Mouse (Mus musculus): ENCODE measurements around the gene Dusp5. TPM values are rescaled to one million over a fixed set of nuclear protein-coding genes. Genes with fewer than 3 reads are reported as not detected.
A peak's percentile ranks its signal among the peaks of the same experiment; 100 is the strongest.

The Dusp5 gene
- total RNA-seq, 2 experiments from 2014 or later, result 6.5 to 13.6 TPM

DNA sequence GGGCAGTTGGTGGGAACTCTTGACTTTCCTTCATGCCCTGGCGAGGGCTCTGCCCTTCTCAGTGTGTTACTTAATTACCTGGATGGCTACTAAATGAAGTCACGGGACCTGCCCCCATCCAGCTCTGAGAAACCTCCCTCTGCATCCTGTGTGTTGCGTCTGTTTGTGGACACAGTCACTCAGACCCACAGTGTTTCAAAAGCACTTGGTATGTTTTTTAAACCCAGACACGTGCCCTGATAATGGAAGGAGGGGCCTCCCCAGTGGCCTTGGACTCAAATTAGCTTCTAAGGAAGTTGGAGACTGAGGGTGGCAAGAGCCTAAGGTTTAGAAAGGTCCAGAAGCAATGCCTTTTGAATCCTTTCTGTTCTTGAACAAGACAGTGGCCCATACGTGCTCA lies 9.9 kb downstream of the Dusp5 start:
- no peak for DNase-seq (ENCODE audit: low spot score in 2 of 2)

DNA sequence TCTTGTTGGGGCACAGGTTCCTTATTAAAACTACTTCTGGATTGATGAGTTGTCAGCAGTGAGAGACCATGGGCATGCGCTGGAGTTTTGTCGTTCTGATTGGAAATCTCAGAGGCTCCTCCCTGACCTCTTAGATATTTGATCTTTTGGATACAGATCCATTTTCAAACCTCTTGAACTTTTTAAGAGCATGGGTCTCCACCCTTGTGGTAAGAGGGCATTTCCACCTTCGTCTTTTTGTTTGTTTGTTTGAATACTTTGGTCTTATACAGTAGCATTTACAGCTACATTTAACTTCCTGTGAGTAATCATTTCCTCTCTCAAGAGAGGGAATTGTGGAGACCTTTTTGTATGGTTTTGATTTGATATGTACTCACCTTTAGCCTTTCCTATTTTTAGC lies 10.4 kb downstream of the Dusp5 start:
- DNase-seq (ENCODE audit: low spot score in 2 of 2), result no peak

DNA sequence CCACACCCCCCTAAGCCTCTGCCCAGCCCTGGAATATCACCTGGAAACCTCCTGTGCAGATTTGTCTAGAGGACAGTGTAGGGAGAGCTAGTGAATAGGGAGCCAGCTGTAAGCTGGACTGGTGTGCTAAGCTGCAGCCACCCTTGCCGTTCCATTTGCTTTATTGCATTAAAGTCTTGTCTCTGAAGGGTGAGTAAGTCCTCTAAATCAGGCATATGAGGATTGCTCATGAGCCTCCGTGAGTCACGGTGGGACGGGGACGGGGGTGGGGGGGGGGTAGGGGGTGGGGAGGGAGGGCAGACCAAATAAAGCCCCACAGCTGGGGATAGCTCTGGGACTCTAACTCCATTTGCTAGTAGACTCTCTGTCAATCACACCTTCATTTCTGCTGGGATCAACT lies 14.7 kb downstream of the Dusp5 start:
- no peak for DNase-seq (ENCODE audit: low spot score in 2 of 2)

DNA sequence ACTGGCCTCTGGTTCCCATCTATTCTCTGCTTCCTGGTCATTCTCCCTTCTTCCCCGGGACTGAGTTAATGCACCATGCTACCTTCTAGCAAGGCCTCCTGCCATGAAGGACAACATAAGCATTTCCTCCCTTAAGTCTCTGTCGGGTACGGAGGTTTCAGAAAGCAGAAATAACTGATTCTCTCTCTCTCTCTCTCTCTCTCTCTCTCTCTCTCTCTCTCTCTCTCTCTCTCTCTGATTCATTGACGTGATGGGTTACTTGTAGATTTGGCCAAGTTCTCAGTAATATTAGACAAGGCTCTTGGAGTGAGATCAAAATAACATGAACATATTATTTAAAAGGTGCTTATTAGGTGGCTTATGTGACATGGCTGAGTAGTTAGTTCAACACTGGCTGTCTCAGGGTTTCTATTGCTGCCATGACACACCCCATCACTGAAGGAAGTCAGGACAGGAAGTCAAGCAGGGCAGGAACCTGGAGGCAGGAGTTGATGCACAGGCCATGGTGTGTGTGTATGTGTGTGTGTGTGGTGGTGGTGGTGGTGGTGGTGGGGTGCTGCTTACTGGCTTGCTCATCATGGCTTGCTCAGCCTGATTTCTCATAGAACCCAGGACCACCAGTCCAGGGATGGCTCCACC lies 16.1 kb downstream of the Dusp5 start:
- no peak for DNase-seq (ENCODE audit: low spot score in 2 of 2)

DNA sequence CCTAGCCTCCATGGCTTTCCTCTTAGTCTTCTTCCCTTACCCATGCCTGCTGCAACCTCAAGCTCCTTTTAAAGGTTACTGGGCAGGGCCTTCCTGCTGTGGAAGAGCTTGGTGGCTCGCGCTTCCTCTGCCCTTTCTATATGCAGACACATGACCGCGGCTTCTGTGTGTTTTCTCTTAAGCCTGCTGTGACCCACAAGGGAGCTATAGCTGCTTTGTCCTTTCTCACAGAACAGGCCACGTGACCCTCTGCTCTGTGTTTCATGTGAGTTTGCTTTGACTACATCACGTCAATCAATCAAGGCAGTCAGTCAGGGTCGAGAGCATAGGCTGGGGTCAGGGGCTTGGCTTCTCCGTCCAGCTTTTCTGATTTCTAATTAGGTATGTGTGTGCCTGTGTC lies 18.7 kb downstream of the Dusp5 start:
- no peak for DNase-seq (ENCODE audit: low spot score in 2 of 2)

DNA sequence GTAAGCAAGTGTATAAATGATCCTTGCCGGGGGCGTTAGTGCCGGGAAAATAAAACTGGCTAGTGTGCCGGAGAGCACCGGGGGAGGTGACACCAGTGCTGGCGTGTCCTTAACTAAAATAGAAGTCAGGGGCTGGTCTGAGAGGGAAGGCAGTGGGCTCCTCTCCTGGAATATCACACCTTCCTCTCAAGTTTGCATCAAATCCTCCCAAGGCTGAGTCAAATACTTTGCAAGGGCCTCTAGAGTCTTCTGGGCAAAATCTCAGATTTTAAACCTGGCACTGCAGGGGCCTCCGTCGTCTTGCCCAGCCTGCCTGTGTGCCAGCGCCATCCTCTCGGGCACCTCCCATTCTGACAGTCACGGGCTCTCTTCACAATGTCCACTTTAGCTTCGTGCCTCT lies 22.1 kb downstream of the Dusp5 start:
- no peak for DNase-seq (ENCODE audit: low spot score in 2 of 2)

DNA sequence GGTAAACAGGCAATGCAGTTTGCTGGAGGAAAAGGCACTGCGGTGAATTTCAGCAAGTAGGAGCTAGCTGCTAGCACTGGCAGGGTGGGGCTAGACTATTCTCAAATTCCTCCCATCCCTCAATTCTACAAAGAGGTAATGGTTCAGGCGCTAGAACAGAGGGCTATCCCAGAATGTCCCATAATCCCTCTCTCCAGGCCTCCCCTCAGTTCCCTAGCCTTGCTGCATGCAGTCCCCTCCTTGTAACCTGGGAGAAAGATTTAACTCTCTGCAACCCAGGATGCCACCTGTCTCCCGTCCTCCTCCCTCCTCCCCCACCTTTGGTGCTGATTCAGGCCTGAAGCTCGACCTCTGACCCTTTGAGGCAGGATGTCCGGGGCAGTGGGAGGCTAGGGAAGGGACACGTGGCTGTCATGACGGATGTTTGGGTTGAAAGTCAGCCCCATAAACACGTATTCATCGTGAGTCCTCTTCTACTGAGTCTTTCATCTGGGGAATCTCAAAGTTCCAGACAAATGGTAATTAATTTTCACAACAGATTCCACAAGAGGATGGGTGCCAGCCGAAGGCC lies 23.4 kb downstream of the Dusp5 start:
- no peak for DNase-seq (ENCODE audit: low spot score in 2 of 2)

DNA sequence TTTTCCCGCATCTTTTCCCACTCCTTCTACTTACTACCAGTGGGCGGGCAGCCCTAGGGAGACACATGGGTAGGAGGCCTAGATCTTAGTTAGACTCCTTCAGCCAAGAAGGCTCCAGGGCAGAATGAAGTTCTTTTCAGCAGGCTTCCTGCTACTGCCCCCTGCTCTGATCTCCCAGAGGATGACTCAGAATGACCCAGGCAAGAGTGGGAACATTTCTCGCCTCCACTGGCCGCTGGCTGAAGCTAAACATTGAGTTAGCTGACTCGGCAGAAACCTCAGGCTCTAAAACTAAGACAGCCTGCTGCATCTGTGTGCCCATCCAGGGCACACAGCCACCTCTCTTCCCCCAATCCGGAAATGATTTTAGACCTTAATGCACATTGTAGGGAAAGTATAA lies 23.9 kb downstream of the Dusp5 start:
- DNase-seq (ENCODE audit: low spot score in 2 of 2), result no peak

DNA sequence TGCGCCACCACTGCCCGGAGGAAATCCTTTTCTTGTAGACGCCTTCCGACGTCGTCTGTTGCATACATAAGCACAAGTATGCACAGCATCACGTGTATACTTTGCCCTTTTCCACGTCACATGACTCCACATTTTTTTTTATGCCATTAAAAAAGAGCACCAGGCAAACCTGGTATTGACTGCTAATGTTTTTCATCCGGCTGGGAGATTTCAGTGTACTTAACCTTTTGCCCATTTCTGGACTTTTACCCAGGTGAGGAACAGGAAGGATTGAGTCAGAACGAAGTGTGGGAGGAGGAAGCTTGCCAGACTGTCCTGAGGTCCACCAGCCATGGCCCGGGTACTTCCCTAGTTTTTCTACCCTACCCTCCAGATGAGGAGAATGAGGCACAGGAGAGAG lies 25.5 kb downstream of the Dusp5 start:
- no peak for DNase-seq (ENCODE audit: low spot score in 2 of 2)

DNA sequence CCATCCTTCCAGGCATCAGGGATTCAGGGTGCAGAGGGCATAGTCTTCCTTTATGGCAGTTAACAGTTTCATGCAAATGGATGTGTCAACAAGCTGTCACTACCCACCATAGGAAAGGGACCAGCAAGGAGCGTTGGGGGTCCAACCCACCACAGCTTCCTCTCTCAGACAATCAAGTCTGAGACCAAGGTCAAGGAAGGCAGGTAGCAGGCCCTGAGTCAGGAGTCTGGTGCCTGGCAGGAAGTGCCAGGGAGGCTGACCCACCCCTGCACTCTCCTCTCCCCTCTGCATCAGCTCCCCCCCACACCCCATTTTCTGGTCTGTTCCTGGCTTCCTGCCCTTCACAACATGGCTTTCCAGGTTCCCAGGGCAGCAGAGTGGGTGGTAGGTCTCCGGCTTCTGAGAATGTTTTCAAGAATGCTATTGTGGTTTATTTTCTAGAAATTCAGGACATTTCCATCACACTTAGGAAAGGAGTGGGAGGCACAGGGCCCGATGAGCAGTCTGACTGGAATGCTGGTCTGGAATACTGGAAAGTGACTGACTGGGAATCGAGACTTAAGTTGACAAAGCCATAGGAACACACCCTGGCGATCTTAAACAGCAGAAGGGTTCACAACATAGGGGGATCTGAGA lies 26.2 kb downstream of the Dusp5 start:
- DNase-seq (ENCODE audit: low spot score in 2 of 2), result no peak

DNA sequence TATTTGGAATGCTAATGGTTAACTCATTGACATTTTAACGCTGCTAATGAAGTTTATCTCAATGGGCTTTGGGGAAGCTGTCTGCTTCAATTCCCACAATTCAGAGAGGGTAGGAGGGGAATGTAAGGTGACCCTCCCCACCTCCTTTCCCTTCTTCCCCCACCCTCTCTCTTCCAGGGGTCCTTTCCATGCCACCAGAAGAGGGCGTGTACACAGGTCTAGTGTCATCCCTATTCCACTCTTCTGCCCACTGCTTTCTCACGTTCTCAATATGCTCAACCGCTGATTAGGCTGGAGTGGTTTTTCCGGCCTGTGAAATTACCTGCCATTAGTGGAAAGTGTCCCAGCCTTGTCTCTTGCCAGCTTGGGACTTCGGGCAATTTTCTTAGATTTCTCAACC lies 27.9 kb downstream of the Dusp5 start:
- DNase-seq (ENCODE audit: low spot score in 2 of 2), result no peak

DNA sequence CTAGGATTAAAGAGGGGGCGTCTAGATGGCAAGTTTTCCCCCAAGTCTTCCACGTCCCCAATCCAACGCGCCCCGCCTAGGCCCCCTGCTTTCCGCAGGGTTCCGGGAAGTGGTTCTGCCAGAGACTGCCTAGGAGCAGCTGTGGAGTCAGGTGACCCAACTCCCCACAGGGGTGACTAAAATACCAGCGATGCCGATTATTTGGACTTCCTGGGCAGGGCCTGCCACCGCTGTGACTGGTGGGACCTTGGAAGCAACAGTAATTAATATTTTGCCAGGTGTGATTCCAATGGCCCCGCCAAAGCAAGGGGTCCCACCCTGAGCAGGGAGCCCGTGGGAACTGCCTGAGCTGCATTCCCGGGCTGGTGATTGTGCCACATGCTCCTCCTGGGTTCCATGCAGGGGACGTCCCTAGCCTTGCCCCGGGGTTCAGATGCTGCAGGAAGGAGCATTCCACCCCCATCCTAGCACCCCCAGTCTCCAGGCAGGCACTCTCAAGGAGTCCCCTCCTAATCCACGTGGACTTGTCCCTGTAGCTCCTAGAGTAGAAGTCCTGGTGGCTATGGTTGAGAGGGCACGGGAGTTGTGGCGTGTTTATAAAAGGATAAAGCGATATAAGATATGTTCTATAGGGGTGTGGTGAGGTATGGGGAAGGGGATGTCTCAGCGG lies 28.5 kb downstream of the Dusp5 start:
- no peak for DNase-seq (ENCODE audit: low spot score in 2 of 2)

DNA sequence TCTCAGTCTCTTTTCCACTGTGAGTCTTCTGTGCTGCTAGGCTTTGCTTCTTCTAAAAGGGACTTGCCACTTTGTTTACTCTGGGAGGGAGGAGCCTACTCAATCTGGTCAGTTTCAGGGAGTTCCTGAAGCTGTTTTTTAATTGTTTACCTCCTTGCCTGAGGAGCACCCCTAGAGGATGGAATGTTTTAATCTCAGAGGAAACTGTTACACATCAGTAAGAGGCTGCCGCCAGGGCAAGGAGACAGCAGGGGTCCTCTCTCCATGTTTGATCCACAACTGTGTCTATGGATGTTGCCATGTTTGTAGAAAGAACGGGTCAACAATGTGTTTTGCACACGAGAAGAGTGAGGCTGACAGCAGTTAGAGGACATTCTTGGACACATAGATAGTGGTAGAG lies 31.5 kb downstream of the Dusp5 start:
- no peak for DNase-seq (ENCODE audit: low spot score in 2 of 2)

DNA sequence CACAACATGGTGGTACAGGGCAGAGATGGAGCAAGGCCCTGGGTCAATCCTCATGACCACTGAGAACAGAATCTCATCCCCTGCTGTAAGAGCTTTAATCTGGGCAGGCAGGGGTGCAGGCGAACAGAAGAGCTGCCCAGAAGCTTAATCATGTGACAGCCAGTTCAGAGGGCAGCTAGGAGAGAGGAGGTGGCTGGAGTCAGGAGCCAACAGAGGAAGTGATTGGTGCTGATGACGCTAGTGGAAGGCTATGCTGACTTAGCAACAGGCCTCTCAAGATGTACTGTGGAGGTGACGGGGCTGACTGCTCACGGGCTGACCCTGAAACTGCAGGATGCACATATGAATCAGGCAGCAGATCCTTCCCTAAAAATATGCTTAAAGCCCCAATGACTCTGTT lies 35.3 kb downstream of the Dusp5 start:
- no peak for DNase-seq (ENCODE audit: low spot score in 2 of 2)

DNA sequence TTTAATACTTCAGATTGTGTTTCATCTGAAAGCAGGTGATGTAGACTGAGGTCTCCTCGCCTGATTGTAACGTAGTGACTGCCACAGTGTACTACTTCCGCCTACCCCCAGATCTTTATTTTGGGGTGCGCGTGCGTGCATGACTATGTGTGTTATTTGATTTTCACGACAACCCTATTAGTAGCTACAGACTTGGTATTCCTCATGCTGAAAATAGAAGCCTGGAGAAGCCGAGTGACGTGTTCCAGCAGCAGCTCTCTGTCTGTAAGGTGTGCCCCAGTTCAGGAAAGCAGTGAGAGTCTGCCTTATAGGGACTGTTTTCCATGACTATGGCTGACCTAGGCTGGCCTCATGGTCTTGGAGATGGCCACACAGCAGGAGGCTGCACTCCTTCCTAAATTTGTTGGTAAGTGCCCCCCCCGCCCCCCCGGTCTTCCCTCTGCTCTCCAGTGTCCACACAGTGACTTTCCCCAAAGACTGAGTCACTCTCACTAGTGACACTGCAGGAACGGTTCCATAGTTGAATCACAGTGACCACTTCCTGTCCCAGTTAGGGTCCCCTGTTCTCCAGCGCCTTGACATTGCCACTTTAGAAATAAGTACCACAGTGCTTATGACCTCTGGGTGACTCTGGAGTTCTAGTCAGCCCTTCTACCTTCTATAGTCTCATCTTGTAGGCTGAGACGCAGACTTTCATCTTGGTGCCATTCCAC lies 36.8 kb downstream of the Dusp5 start:
- peak in 1 of 2 experiments; percentile 15 for DNase-seq (ENCODE audit: low spot score in 2 of 2)

DNA sequence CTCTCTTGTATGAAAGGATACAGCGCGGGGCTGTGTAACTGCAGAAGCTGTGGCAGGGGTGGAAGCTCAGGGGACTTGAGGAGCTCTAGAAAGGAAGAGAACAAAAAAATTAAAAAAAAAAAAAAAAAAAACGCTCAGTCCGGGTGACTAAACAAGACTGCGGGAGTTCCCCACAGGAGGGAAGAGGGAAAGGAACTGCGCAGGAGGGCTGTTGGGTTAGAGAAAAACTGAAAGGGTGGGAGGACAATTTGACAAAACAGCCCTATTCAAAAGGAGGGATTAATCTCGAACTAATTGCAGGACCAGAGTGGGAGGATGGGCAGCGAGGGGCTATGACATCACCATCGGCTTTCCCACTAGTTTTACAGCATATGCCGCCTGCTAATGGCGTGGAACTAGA lies 39.0 kb downstream of the Dusp5 start:
- DNase-seq (ENCODE audit: low spot score in 2 of 2), result no peak

DNA sequence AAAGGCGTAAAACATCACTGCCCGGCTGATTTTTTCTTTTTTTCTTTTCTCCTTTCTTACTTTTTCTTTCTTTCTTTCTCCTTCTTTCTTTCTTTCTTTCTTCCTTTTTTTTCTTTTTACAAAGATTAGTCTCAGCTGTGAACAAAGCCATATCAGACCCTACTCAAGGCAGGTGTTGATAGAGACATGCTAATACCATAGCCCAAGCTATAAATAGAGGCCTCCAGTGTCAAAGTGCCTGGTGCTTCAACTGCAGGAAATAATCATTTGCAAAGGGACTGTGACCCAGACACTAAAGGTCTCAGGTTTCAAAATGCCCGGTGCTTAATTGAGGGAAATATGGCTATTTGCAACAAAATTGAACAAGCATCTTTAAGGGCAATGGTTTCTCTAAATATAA lies 39.6 kb downstream of the Dusp5 start:
- no peak for DNase-seq (ENCODE audit: low spot score in 2 of 2)

DNA sequence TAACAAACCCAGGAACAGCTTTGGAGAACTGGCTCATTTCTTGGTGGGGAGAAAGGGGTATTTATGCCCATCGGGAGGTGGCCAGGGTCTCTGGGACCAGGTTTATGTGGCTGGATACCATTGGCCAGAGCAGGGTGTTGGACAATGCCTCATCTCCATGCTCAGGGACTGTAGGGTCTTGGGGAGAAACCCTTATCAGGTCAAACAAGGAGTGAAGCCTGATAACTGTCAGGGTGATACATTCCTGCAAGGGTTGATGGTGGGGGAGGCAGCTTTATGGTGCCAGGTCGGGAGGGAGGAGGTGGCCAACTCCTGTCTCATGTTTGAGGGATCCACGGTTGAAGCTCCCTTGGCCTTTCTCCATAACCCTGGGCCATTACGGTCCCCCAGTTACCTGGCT lies 42.1 kb downstream of the Dusp5 start:
- DNase-seq (ENCODE audit: low spot score in 2 of 2), result peak in 1 of 2 experiments; percentile 14

DNA sequence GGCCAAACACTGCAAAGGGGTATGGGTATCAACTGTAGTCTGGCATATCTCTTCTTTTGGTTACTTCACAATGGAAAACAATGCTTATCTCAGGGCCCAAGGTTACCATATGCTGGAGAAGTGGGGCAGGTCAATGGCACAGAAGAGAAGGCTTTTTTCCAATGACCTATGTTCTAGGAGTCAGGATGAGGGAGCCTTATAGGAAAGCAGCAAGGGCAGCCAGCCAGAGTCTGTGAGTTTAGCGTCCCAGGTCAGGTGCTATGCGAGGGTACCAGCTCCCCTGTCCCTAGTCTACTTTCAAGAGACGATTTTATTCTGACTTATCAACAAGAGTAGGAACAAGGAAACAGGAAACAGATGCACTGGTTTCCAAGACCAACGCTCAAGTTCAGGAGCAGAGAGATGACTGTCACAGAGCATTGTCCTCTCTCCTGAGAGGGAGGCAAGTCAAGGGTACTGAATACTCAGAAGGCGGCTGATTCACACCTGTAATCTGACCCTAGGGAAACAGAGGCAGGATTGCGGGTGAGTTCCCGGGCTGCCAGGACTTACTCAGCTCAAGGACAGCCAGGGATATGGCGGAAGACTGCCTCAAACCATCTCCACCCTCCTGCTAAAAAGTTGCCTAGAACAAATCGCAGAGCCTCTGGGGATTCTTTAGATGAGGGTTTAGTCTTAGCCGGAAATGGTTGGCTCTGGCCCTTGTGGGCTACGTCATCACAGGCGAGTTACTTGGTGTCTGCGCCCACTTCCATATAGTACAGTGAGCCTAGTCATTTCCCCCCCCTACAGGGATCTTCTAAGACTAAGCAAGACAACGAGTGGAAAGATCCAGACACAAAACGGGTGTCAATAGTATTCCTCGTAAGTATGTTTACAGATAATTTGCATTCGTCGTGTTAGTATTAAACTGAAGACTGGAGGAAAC lies 42.9 kb downstream of the Dusp5 start:
- no peak for DNase-seq (ENCODE audit: low spot score in 2 of 2)

DNA sequence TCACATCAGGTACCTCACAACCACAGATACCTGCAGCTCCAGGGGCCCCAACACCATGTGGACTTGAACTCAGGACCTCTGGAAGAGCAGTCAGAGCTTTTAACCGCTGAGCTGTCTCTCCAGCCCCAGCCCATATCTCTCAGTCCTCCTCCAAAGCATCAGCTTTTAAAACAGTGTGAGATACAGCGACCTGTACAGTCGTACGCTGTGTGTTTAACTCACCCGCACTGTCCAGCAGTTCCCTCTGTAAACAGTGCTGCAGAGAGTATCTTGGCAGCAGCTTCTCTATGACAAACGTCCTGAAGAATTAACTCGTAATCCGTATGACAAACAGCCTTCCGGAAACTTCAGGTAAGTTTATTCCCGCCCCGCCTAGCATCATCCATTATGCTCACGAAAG lies 43.7 kb downstream of the Dusp5 start:
- no peak for DNase-seq (ENCODE audit: low spot score in 2 of 2)

DNA sequence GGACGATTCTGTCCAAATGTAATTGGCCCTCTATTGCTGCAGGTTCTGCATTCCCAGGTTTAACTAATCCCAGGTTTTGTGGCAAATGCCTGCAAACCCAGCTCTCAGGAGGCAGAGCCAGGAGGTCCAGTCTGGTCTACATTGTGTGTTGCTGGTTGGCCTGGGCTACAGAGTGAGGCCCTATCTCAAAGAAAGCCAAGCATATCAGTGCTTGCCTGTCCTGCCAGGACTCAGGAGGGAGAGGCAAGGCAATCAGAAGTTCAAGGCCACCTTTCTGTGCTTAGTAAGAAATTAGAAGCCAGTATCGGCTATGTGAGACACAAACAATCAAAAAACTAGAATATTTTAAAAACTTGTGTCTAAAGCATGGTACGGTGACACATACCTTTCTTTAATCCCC lies 44.2 kb downstream of the Dusp5 start:
- no peak for DNase-seq (ENCODE audit: low spot score in 2 of 2)
